Mouse (Mus musculus) stomach, embryonic 16.5 days (tissue): ENCODE results near the gene Apc2. TPM values are rescaled to one million over a fixed set of nuclear protein-coding genes. Genes with fewer than 3 reads are reported as not detected.

ENCODE experiments used
- ATAC-seq: fragments of 200-750 bp; cut with Nextera tagmentation; 2 replicates; pipeline ENCODE4 v1.8.0; 2017; ENCODE audit warnings: moderate number of reproducible peaks, moderate TSS enrichment; ENCODE audit not compliant: insufficient read depth, low FRiP score
- H3K27ac ChIP-seq: fragments of 300-500 bp; sonication (generic); 2 replicates; pipeline ENCODE4 v1.5.1; 2014; ENCODE audit warnings: low read length
- H3K27me3 ChIP-seq: fragments of 300-500 bp; sonication (generic); 2 replicates; pipeline ENCODE4 v1.6.1; 2014; ENCODE audit warnings: low read length, control low read depth, mixed read lengths; ENCODE audit not compliant: control insufficient read depth, insufficient read depth
- H3K36me3 ChIP-seq: fragments of 300-500 bp; sonication (generic); 2 replicates; pipeline ENCODE4 v1.6.1; 2014; ENCODE audit warnings: low read length; ENCODE audit not compliant: control insufficient read depth, insufficient read depth
- H3K4me1 ChIP-seq: fragments of 300-500 bp; sonication (generic); 2 replicates; pipeline ENCODE4 v1.6.1; 2014; ENCODE audit warnings: low read length, control low read depth, mixed read lengths; ENCODE audit not compliant: control insufficient read depth, insufficient read depth
- H3K4me2 ChIP-seq: fragments of 300-500 bp; sonication (generic); 2 replicates; pipeline ENCODE4 v1.6.1; 2014; ENCODE audit warnings: low read depth, low read length, mixed read lengths
- H3K4me3 ChIP-seq: fragments of 300-500 bp; sonication (generic); replicated peaks from 2 replicates; pipeline ENCODE4 v1.5.1; 2014; ENCODE audit warnings: mild to moderate bottlenecking, low read length
- H3K9ac ChIP-seq: fragments of 300-500 bp; sonication (generic); 2 replicates; pipeline ENCODE4 v1.6.1; 2014; ENCODE audit warnings: low read length
- H3K9me3 ChIP-seq: fragments of 300-500 bp; sonication (generic); replicated peaks from 2 replicates; pipeline ENCODE4 v1.6.1; 2016; ENCODE audit warnings: low read length, control low read depth; ENCODE audit not compliant: control insufficient read depth
- WGBS: fragments of 180-500 bp; shearing (Covaris S2); extraction: QIAGEN DNeasy Blood & Tissue Kit; methylation state at CpG from one replicate; pipeline ENCODE4 v1.1.7; 2014; 5-methylcytosine and 5-hydroxymethylcytosine counted together
- polyA plus RNA-seq: library from polyadenylated mRNA; unstranded; fragments of >200 nt; fragmentation: Nextera tagmentation; extraction: Ambion mirVana; gene quantifications from 2 replicates; pipeline ENCODE4 v1.2.1, GENCODE M21; 2015

Apc2 gene
- polyA plus RNA-seq, 1 experiment from 2014 or later: 4.3 TPM

GRCm38 (mm10) chr10:80296824-80297223 is 1.0 kb downstream of the Apc2 start:
- H3K27me3 ChIP-seq: peaks cover 39% of the 10 kb centered on the region
- 0 out of 2 replicates have a peak overlapping the region, but pooled peaks have one; percentile 2 for H3K9ac ChIP-seq
- 79% methylated on average over 5 of the region's 5 CpGs for WGBS
- no peak overlapping the region for H3K27ac ChIP-seq
- ATAC-seq: no peak
- H3K4me3 ChIP-seq: no peak overlapping the region
- 0 out of 2 replicates have a peak, but pooled peaks cover 8% of the 10 kb centered on the region for H3K36me3 ChIP-seq
- no peak overlapping the region for H3K4me2 ChIP-seq
- no peaks in the 10 kb centered on the region for H3K9me3 ChIP-seq
- peaks cover 15% of the 10 kb centered on the region for H3K4me1 ChIP-seq

GRCm38 (mm10) chr10:80297526-80298133 is 1.9 kb downstream of the Apc2 start:
- H3K4me2 ChIP-seq: no peak overlapping the region
- peaks cover 41% of the 10 kb centered on the region for H3K27me3 ChIP-seq
- H3K9ac ChIP-seq: 0 out of 2 replicates have a peak overlapping the region, but pooled peaks have one; percentile 1
- no peaks in the 10 kb centered on the region for H3K9me3 ChIP-seq
- H3K36me3 ChIP-seq: 0 out of 2 replicates have a peak, but pooled peaks cover 8% of the 10 kb centered on the region
- 70% methylated on average over 8 of the region's 8 CpGs for WGBS
- H3K4me1 ChIP-seq: peaks cover 19% of the 10 kb centered on the region
- ATAC-seq: no peak
- H3K4me3 ChIP-seq: no peak overlapping the region
- H3K27ac ChIP-seq: no peak overlapping the region

GRCm38 (mm10) chr10:80298571-80299281 is 2.9 kb downstream of the Apc2 start:
- Histone ChIP-seq H3K27ac (no peak overlapping the region), H3K4me2 (no peak overlapping the region), H3K9ac (no peak overlapping the region), H3K9me3 (no peaks in the 10 kb centered on the region), H3K36me3 (0 out of 2 replicates have a peak, but pooled peaks cover 8% of the 10 kb centered on the region), H3K27me3 (peaks cover 45% of the 10 kb centered on the region), H3K4me1 (peaks cover 13% of the 10 kb centered on the region), H3K4me3 (no peak overlapping the region; the same call in 1 of the 2 replicates)
- no peak for ATAC-seq
- 5% methylated on average over 26 of the region's 26 CpGs for WGBS

- no peak overlapping the region; the same call in 1 of the 2 replicates for H3K4me3 ChIP-seq
- peaks cover 45% of the 10 kb centered on the region for H3K27me3 ChIP-seq
- H3K27ac ChIP-seq: no peak overlapping the region
- H3K4me1 ChIP-seq: peaks cover 8% of the 10 kb centered on the region
- H3K9me3 ChIP-seq: no peaks in the 10 kb centered on the region
- 0 out of 2 replicates have a peak, but pooled peaks cover 5% of the 10 kb centered on the region for H3K36me3 ChIP-seq
- H3K4me2 ChIP-seq: no peak overlapping the region
- no peak for ATAC-seq
- no peak overlapping the region for H3K9ac ChIP-seq
- 13% methylated on average over 15 of the region's 15 CpGs for WGBS
Measured at GRCm38 (mm10) chr10:80299301-80299700, 3.5 kb downstream of the Apc2 start.

- peaks cover 8% of the 10 kb centered on the region for H3K4me1 ChIP-seq
- no peak overlapping the region for H3K9ac ChIP-seq
- no peaks in the 10 kb centered on the region for H3K9me3 ChIP-seq
- peaks cover 50% of the 10 kb centered on the region for H3K27me3 ChIP-seq
- 54% methylated on average over 10 of the region's 10 CpGs for WGBS
- no peak overlapping the region for H3K4me3 ChIP-seq
- no peak overlapping the region for H3K27ac ChIP-seq
- no peaks in the 10 kb centered on the region for H3K36me3 ChIP-seq
- ATAC-seq: no peak
- H3K4me2 ChIP-seq: no peak overlapping the region
Measured at GRCm38 (mm10) chr10:80299824-80300223, 4.0 kb downstream of the Apc2 start.

- ATAC-seq: no peak
- H3K27me3 ChIP-seq: peaks cover 59% of the 10 kb centered on the region
- no peaks in the 10 kb centered on the region for H3K36me3 ChIP-seq
- no peak overlapping the region for H3K27ac ChIP-seq
- H3K4me2 ChIP-seq: no peak overlapping the region
- H3K9me3 ChIP-seq: no peaks in the 10 kb centered on the region
- peaks cover 7% of the 10 kb centered on the region; the same call in 1 of the 2 replicates for H3K4me1 ChIP-seq
- WGBS: 36% methylated on average over 11 of the region's 11 CpGs
- no peak overlapping the region for H3K4me3 ChIP-seq
- 0 out of 2 replicates have a peak overlapping the region, but pooled peaks have one; percentile 22 for H3K9ac ChIP-seq
Measured at GRCm38 (mm10) chr10:80300672-80301181, 5.0 kb downstream of the Apc2 start.

- no peak for ATAC-seq
- no peak overlapping the region for H3K4me3 ChIP-seq
Measured at GRCm38 (mm10) chr10:80301256-80302081, 5.7 kb downstream of the Apc2 start.

GRCm38 (mm10) chr10:80302082-80302355 is 6.2 kb downstream of the Apc2 start:
- Histone ChIP-seq H3K27ac (no peak overlapping the region), H3K9ac (peak overlapping the region; percentile 40; the same call in 1 of the 2 replicates), H3K4me2 (no peak overlapping the region; the same call in 1 of the 2 replicates), H3K27me3 (peaks cover 64% of the 10 kb centered on the region), H3K4me3 (no peak overlapping the region), H3K36me3 (no peaks in the 10 kb centered on the region), H3K4me1 (peaks cover 4% of the 10 kb centered on the region; the same call in 1 of the 2 replicates), H3K9me3 (no peaks in the 10 kb centered on the region)
- 66% methylated on average over 5 of the region's 5 CpGs for WGBS
- no peak for ATAC-seq

More at GRCm38 (mm10) chr10:80301256-80302081, 5.7 kb downstream of the Apc2 start:
- Histone ChIP-seq H3K27me3 (peaks cover 64% of the 10 kb centered on the region), H3K27ac (no peak overlapping the region), H3K4me1 (peaks cover 4% of the 10 kb centered on the region; the same call in 1 of the 2 replicates), H3K36me3 (no peaks in the 10 kb centered on the region), H3K4me2 (no peak overlapping the region; the same call in 1 of the 2 replicates), H3K9ac (peak overlapping the region; percentile 22; the same call in 1 of the 2 replicates), H3K9me3 (no peaks in the 10 kb centered on the region)
- WGBS: 70% methylated on average over 10 of the region's 10 CpGs
